Mouse (Mus musculus): ENCODE data around the gene Rbm20.

DNA sequence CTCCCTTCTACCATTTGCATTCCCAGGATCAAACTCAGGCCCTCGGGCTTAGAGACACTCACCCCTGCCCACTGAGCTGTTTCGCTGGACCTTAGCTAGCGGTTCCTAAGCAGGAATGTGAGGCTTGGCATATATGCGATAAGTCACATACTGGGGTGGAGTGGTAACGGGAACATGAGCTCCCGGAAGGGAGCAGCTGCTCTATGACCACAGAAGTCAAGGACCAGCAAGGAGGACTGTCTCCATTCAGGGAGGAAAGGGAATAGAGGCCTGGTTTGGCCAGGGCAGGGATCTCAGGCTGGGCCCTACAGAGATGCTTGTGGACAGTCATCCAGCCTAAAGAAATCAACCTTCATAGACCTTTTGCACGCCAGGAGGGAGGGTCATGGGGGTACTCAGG lies 184.2 kb downstream of the Rbm20 start:
- TF ChIP-seq CTCF (IDR thresholded peaks at IDR 0.05; ENCODE audit: low read depth) (no peak), EP300 (IDR thresholded peaks at IDR 0.05; ENCODE audit: low read depth) (no peak)
